Mouse (Mus musculus) spleen, adult 2 months (tissue): Measurements from ENCODE around the gene Lsg1. TPM values are rescaled to one million over a fixed set of nuclear protein-coding genes. Genes with fewer than 3 reads are reported as not detected.

Experiments used
- DNase-seq, 2 experiments: peaks; one replicate each; pipeline versions ENCODE4 v3.0.0 to v3.0.0-alpha.2; 2012 to 2021; ENCODE audit warnings: low spot score in 2 of 2, low read depth in 1 of 2
- H3K27ac ChIP-seq: fragments of 200-500 bp; 2 replicates; pipeline ENCODE4 v1.5.1; 2012; ENCODE audit warnings: low read length, inconsistent platforms; ENCODE audit not compliant: insufficient read depth
- H3K27me3 ChIP-seq: fragments of 200-500 bp; 2 replicates; pipeline ENCODE4 v1.6.1; 2012; ENCODE audit warnings: mild to moderate bottlenecking, moderate library complexity, low read length, inconsistent platforms; ENCODE audit not compliant: control insufficient read depth, insufficient read depth
- H3K36me3 ChIP-seq: fragments of 200-500 bp; 2 replicates; pipeline ENCODE4 v1.6.1; 2012; ENCODE audit warnings: mild to moderate bottlenecking, low read length, inconsistent platforms; ENCODE audit not compliant: control insufficient read depth, insufficient read depth
- H3K4me1 ChIP-seq: fragments of 200-500 bp; 2 replicates; pipeline ENCODE4 v1.6.1; 2011; ENCODE audit warnings: inconsistent platforms; ENCODE audit not compliant: control insufficient read depth, insufficient read depth, insufficient read length
- H3K4me3 ChIP-seq: fragments of 200-500 bp; 2 replicates; pipeline ENCODE4 v1.5.1; 2011; ENCODE audit warnings: mild to moderate bottlenecking, inconsistent platforms; ENCODE audit not compliant: insufficient read depth, insufficient read length; ENCODE audit errors: extremely low read depth
- CTCF ChIP-seq: fragments of 200-500 bp; IDR thresholded peaks from 2 replicates; pipeline ENCODE4 v1.5.1; 2011; ENCODE audit warnings: mild to moderate bottlenecking, inconsistent platforms; ENCODE audit not compliant: insufficient read depth, insufficient read length, insufficient replicate concordance; ENCODE audit errors: extremely low read depth
- POLR2A ChIP-seq: fragments of 200-500 bp; IDR thresholded peaks from 2 replicates; pipeline ENCODE4 v1.6.1; 2011; ENCODE audit warnings: low read depth, low read length, inconsistent platforms
- WGBS: fragments of 180-500 bp; shearing (Covaris S2); methylation state at CpG from one replicate; pipeline ENCODE4 v1.1.7; 2018; 5-methylcytosine and 5-hydroxymethylcytosine counted together
- polyA plus RNA-seq: library from polyadenylated mRNA; depleted of rRNA; stranded (reverse); fragments of >200 nt; gene quantifications from 2 replicates; pipeline ENCODE4 v1.2.3, GENCODE M21; 2012; rRNA removed

Lsg1 gene
- polyA plus RNA-seq, 1 experiment, result 9.6 TPM

DNA sequence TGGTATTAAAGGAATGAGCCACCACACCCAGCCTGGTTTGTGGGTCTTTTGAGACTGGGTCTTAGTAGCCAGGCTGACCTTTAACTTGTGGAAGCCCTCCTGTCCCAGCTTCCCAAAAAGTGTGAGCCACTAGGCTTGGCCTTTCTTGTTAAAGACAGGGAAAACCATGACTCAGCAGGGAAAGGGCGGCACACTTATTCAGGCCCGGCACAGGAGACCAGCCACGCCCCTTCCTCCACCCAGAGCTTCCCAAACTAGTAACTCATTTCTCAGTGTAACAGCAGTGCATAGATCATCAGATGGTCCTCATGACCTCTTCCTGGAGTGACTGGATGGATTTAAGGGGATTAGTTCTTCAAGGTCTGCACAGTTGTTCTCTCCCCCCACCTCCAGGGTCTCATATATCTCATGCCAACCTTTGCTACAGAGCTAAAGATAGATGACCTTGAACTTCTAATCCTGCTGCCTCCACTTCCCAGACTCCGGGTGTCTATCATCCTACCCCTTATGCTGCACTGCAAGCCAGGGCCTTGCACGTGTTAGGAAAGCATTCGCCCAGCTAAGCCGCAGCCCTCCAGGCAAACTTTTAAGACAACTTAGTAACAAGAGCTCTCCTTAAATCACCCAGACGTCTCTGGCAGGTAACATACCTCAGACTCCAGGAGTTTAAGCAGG is 74.9 kb downstream of the Lsg1 start:
- no peaks in the 10 kb centered on the region for H3K36me3 ChIP-seq
- 82% methylated on average over 8 of the region's 8 CpGs for WGBS
- no peak overlapping the region for H3K4me3 ChIP-seq
- H3K27me3 ChIP-seq, result no peaks in the 10 kb centered on the region
- TF ChIP-seq POLR2A, result no peak
- no peak for TF ChIP-seq CTCF
- H3K4me1 ChIP-seq, result peaks cover 7% of the 10 kb centered on the region; the same call in 1 of the 2 replicates
- no peak for DNase-seq
- H3K27ac ChIP-seq, result no peak overlapping the region; the same call in 1 of the 2 replicates

DNA sequence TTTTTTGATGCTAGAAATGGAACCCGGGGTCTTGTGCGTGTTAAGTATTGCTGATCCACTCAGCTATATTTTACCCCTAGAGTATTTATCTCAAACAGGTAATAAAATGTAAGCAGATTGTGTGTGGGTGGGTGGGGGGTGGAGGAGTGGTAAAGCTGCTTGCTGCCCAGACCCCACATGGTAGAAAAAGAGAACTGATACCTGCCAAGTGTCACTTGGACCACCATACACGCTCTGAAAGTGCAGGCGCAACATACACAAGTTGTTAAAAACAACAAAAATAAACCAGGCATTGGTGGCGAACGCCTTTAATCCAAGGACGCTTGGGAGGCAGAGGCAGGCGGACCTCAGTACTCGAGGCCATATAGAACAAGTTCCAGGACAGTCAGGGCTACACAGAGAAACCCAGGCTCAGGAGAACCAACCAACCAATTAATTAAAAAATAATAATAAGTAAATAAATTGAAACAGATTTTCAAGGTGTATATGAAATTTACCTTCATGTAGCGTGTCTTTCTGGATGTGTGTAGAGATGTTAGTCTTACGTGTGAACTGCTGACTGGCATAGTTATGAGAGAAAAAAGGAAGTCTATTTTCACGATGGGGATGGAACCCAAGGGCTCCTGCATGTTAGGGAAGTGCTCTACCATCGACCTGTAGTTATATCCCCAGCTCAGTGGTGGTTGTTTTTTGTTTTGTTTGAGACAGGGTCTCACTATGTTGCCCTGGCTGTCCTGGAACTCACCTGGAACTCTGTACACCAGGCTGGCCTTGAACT is 75.6 kb downstream of the Lsg1 start:
- no peaks in the 10 kb centered on the region for H3K36me3 ChIP-seq
- H3K27ac ChIP-seq, result no peak overlapping the region; the same call in 1 of the 2 replicates
- TF ChIP-seq POLR2A (no peak), CTCF (no peak)
- H3K27me3 ChIP-seq, result no peaks in the 10 kb centered on the region
- H3K4me3 ChIP-seq, result peak overlapping the region; percentile 91; the same call in 1 of the 2 replicates
- peaks cover 7% of the 10 kb centered on the region; the same call in 1 of the 2 replicates for H3K4me1 ChIP-seq
- WGBS, result 51% methylated on average over 13 of the region's 13 CpGs
- DNase-seq, result no peak

DNA sequence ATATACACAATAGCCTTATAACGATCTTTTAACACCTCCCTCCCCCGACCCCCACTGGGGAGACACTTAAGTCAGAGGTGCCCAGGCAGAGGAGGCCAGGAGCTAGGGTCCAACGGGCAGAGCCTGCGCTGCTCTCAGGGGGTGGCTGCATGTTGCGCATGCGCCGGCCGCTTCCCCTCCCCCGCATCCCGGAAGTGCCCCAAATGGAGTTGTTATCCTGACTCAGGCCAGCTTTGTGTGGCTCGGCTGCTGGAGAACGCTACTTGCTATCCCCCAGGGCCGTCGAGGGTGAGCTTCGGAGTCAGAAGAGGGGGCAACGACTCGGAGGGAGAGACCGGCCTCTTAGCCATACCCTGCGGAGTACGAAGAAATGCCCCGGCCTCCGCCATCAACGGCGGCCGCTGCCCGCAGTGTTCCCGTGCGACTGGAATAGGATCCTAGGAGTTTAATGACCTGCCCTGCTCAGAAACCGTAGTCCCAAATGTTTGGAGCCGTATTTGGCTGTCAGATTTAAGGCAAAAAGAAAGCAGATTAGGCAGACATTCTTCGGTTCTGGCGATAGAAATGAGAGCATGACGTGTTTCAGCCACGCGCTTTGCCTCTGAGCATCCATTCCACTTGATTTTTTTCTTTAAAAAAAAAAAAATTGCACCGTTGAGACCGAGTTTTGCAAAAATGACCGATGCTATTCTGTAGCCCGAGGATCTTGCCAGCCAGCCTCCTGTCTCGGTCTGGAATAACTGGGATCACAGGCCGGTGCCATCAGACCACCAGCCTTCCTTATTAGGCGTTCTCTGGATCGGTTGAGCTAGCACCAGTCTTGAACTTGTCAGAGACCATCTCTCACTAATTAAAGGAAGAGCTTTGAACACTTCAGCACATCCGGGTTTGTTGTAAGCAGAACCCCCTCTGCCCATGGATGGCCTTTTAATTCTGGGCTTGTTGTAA is 76.6 kb downstream of the Lsg1 start:
- Histone ChIP-seq H3K4me3 (peak overlapping the region; percentile 91), H3K36me3 (no peaks in the 10 kb centered on the region), H3K27me3 (no peaks in the 10 kb centered on the region), H3K27ac (peak overlapping the region; percentile 92), H3K4me1 (peaks cover 7% of the 10 kb centered on the region; the same call in 1 of the 2 replicates)
- 3% methylated on average over 44 of the region's 44 CpGs for WGBS
- DNase-seq, result peak; percentile 70 to 85
- no peak for TF ChIP-seq CTCF
- TF ChIP-seq POLR2A, result peak; percentile 84

Other genes starting within 250 kb of the Lsg1 start
- gene Atp13a3, start 181.6 kb downstream of the Lsg1 start, polyA plus RNA-seq, result 13.4 and 15.3 TPM in 2 replicates
- 2.7 and 3.5 TPM in 2 replicates for gene Tmem44, start 36.8 kb downstream of the Lsg1 start, polyA plus RNA-seq
- 56.3 and 74.7 TPM in 2 replicates for gene Fam43a, start 12.1 kb upstream of the Lsg1 start, polyA plus RNA-seq